8 mouse cellular contexts compared by ENCODE assay signal in genomic region chr3:97824744-97825143, GRCm38 (mm10).
DNase-seq lines count a peak whose midpoint lies in the region; ATAC-seq lines count a peak whose summit lies in the region.

No protein-coding gene starts in this region.

- H3K4me2 ChIP-seq in embryonic facial prominence, embryonic 15.5 days (replicated peaks) = peak overlapping the region; percentile 91
- H3K4me2 ChIP-seq in hindbrain, embryonic 12.5 days (replicated peaks) = peak overlapping the region; percentile 74

- peaks cover 14% of the 10 kb centered on the region for H3K4me1 ChIP-seq in embryonic facial prominence, embryonic 15.5 days
- peaks cover 17% of the 10 kb centered on the region for H3K4me1 ChIP-seq in hindbrain, embryonic 12.5 days
- H3K4me1 ChIP-seq in midbrain, embryonic 10.5 days = peaks cover 26% of the 10 kb centered on the region

- 0 out of 2 replicates have a peak, but pooled peaks have one; percentile 16 for ATAC-seq in embryonic facial prominence, embryonic 15.5 days (ENCODE audit: insufficient number of reproducible peaks, low FRiP score, low TSS enrichment, low read depth)
- no peak for ATAC-seq in hindbrain, embryonic 12.5 days (ENCODE audit: low FRiP score)

- no peak overlapping the region; the same call in 1 of the 2 replicates for H3K27ac ChIP-seq in embryonic facial prominence, embryonic 15.5 days (replicated peaks)
- H3K27ac ChIP-seq in hindbrain, embryonic 12.5 days = no peak overlapping the region
- H3K27ac ChIP-seq in midbrain, embryonic 10.5 days (replicated peaks) = peak overlapping the region; percentile 79

- peaks cover 17% of the 10 kb centered on the region for H3K27me3 ChIP-seq in embryonic facial prominence, embryonic 15.5 days
- H3K27me3 ChIP-seq in hindbrain, embryonic 12.5 days = peaks cover 40% of the 10 kb centered on the region
- peaks cover 29% of the 10 kb centered on the region for H3K27me3 ChIP-seq in midbrain, embryonic 10.5 days (ENCODE audit: low read depth, poor library complexity, severe bottlenecking)

- H3K9me3 ChIP-seq in embryonic facial prominence, embryonic 15.5 days (replicated peaks) = no peaks in the 10 kb centered on the region
- no peaks in the 10 kb centered on the region for H3K9me3 ChIP-seq in hindbrain, embryonic 12.5 days (replicated peaks)
- H3K9me3 ChIP-seq in midbrain, embryonic 10.5 days (replicated peaks) = no peaks in the 10 kb centered on the region

- WGBS in embryonic facial prominence, embryonic 15.5 days = 3% methylated on average over 4 of the region's 5 CpGs
- WGBS in hindbrain, embryonic 12.5 days = 10% methylated on average over 4 of the region's 5 CpGs
- 3% methylated on average over 4 of the region's 5 CpGs for WGBS in midbrain, embryonic 10.5 days

- no peak overlapping the region for H3K9ac ChIP-seq in embryonic facial prominence, embryonic 15.5 days
- no peak overlapping the region for H3K9ac ChIP-seq in hindbrain, embryonic 12.5 days

- DNase-seq in B cell, adult 2 months = peak; percentile 7
- peak; percentile 41 for DNase-seq in midbrain, embryonic 10.5 days (ENCODE audit: low spot score)
- DNase-seq in layer of hippocampus, postnatal 10 days (ENCODE audit: low spot score in 2 of 2) = no peak
- DNase-seq in thymus, adult 18-20 months = no peak
- DNase-seq in left cerebral cortex, adult 8-10 months (ENCODE audit: low spot score in 2 of 2) = no peak
- no peak for DNase-seq in urinary bladder, postnatal 10 days (ENCODE audit: low spot score)

- peak overlapping the region; percentile 48 for H3K4me3 ChIP-seq in embryonic facial prominence, embryonic 15.5 days (replicated peaks)
- peak overlapping the region; percentile 36 for H3K4me3 ChIP-seq in hindbrain, embryonic 12.5 days
- peak overlapping the region; percentile 64 for H3K4me3 ChIP-seq in midbrain, embryonic 10.5 days

- H3K36me3 ChIP-seq in embryonic facial prominence, embryonic 15.5 days = no peaks in the 10 kb centered on the region
- H3K36me3 ChIP-seq in hindbrain, embryonic 12.5 days = no peaks in the 10 kb centered on the region
- no peaks in the 10 kb centered on the region for H3K36me3 ChIP-seq in midbrain, embryonic 10.5 days

Comparison
In these comparisons a context has a peak if more than half of its experiments do, and no peak if none do; other contexts are left out.
1. DNase-seq: peak in B cell, adult 2 months (2 of 2) and midbrain, embryonic 10.5 days (single experiment); none in layer of hippocampus, postnatal 10 days (0 of 2), thymus, adult 18-20 months (0 of 2), left cerebral cortex, adult 8-10 months (0 of 2) and urinary bladder, postnatal 10 days (single experiment).
2. Peak in every context shown above with its lines, with median percentiles within 50 percentile points of each other: H3K4me3 ChIP-seq.